Mouse (Mus musculus) left cerebral cortex, adult 18-20 months (tissue): ENCODE data around the gene Rin3. TPM values are rescaled to one million over a fixed set of nuclear protein-coding genes. Genes with fewer than 3 reads are reported as not detected.

Source experiments
- DNase-seq, 2 experiments: peaks; one replicate each; pipeline ENCODE4 v3.0.0; 2021 to 2022; ENCODE audit warnings: low spot score in 2 of 2, mixed read lengths in 1 of 2
- total RNA-seq, 2 experiments: library from RNA; stranded (reverse); gene quantifications; 2 replicates each; pipeline ENCODE4 v1.2.3; 2021

Rin3 gene
- total RNA-seq, 2 experiments from 2014 or later, result 3.5 to 4.2 TPM

- no peak for DNase-seq
Observed at GRCm38 (mm10) chr12:102301585-102301984, 18.7 kb downstream of the Rin3 start.

DNA sequence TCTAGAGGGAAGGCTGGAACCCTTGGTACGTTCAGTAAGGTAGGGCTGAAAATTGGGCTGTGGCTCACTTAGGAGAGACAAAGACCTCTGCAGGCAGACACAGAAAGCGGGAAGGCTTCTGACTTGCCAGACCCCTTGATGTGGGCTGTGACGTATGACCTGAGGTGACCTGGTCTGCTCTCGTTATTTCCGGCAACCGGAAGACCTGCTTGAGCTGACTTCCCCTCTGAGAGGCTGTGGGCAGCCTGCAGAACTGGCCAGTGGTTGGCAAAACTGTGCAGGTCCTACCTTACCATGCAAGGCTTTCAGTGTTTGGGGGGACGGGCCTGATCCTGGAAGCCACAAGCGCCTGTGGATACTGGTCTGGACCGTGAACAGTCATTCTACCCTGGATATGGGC lies 19.5 kb downstream of the Rin3 start:
- no peak for DNase-seq

- no peak for DNase-seq
Observed at GRCm38 (mm10) chr12:102302831-102303351, 20.0 kb downstream of the Rin3 start.

DNA sequence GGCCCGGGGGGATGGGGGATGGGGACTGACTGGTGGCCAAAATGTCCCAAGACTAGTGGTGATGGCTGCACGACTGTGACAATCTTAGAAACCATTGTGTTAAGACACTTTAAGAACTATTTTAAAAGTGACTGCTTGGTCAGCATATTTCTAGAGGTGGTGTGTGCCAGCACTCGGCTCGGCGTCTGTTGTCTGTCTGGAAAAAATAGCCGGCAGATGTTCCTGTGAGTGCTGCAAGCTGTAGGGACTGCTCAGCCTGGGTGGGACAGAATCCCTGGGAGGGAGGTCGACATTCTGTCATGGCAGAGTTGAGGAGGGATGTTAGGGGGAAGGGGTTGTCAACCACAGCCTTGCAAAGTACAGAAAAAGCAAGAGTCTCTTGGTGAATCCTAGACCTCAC lies 21.0 kb downstream of the Rin3 start:
- DNase-seq, result peak; percentile 26 to 40

GRCm38 (mm10) chr12:102305069-102305836 lies 22.4 kb downstream of the Rin3 start:
- DNase-seq, result no peak

DNA sequence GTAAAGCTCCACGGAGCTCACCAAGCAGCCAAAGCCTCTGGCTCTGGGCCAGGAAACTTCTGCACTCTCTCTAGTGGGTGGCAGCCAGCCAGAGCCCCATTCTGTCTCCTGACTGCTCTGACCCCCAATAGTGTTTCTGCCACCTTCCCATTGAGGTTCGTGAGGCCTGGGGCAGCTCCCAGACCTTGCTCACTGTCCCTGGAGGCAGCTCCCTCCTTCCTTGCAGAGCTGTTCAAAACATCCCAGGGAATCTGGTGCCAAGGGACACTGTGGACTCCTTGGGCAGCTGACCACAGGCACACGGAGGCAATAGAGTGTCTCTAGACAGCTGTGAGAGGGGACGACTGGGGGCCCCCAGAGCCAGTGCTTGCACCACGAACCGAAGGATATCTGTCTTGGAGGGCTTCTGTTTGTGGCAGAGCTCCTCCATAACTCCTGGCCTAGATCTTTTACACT lies 25.2 kb downstream of the Rin3 start:
- peak in 1 of 2 experiments; percentile 33 for DNase-seq

GRCm38 (mm10) chr12:102308457-102309011 lies 25.7 kb downstream of the Rin3 start:
- peak; percentile 65 to 77 for DNase-seq

DNA sequence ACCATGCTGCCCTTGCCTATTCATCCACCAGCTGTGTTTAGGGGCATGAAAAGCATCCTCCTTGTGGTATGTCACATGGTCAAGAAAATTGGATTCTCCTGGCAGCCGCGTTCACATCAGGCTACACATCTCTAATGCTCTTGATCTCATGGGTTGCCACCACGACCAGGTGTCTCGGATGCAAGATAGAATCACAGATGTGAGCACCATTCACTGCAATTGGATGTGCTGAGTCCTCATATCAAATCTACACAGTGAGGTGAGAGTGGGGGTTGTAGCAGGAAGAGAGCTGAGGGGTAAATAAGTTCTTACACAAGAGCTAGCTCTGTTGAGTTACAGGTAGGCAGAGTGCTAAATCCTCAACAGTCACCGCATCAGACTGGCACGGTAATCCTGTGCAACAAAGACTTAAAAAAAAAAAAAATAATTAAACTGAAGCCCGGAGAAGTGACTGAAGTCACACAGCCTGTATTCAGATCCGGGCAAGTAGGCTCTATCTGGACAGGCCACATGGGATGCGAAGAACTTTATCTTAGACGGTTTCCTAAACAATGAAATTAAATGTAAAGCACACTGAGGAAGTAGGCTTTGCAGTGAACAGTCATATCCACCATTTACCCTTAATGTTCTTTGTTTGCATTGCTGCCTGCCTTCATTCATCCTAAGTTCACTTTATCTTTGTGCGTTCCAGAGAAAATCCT lies 26.4 kb downstream of the Rin3 start:
- no peak for DNase-seq

DNA sequence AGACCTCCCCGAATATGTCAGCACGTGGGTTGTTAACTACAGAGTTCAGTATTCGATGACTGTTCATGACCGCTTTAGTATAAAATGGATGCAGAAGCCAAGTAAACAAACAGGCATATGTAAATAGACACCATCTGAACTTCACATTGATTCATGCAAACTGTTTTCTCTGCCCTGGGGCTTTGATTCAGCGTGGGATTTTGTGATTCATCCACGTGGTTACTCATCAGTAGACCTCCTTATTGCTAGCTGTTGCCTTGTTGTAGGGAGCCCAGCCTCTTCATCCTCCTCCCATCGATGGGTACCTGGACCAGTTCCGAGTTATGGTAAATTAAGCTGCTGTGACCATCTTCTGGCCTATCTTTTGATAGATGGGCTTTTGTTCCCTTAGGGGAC lies 26.9 kb downstream of the Rin3 start:
- DNase-seq, result no peak

- no peak for DNase-seq
Observed at GRCm38 (mm10) chr12:102310261-102310660, 27.4 kb downstream of the Rin3 start.

DNA sequence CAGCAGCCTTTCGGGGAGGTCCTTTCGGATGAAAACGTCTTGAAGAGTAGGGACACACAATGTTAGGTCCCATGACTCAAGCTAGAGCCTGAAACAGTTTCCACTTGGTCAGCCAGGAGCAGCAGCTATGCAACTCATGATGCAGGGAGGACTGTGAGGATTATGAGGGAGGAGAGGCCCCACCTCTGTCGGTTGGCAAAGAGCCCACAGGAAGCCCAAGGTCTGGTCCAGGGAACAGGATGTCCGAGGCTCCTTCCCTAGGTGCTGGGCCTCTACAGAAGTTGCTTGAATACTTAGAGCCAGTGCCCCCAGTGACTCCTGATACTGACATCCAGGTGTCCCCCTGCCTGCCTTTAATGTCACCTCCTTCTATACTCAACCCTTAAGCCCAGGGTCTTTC lies 28.6 kb downstream of the Rin3 start:
- no peak for DNase-seq

GRCm38 (mm10) chr12:102319150-102319549 lies 36.3 kb downstream of the Rin3 start:
- no peak for DNase-seq

DNA sequence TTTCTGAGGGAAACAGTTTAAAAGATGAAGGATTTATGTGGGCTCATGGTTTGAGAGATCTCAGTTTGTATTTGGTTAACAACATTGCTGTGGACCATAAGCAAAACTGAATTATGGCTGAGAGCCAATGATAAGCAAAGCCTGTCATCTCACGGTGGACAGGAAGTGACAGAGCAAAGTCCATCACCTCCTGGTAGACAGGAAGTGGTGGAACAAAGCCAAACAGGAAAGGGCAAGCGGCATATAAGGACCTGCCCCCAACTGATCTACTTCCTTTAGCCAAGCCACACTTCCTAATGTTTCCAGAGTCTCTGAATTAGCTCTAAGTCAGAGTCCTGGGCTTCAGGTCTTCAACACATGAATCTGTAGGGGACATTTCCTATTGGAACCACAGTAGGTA lies 37.1 kb downstream of the Rin3 start:
- no peak for DNase-seq

GRCm38 (mm10) chr12:102320322-102320721 lies 37.5 kb downstream of the Rin3 start:
- no peak for DNase-seq

DNA sequence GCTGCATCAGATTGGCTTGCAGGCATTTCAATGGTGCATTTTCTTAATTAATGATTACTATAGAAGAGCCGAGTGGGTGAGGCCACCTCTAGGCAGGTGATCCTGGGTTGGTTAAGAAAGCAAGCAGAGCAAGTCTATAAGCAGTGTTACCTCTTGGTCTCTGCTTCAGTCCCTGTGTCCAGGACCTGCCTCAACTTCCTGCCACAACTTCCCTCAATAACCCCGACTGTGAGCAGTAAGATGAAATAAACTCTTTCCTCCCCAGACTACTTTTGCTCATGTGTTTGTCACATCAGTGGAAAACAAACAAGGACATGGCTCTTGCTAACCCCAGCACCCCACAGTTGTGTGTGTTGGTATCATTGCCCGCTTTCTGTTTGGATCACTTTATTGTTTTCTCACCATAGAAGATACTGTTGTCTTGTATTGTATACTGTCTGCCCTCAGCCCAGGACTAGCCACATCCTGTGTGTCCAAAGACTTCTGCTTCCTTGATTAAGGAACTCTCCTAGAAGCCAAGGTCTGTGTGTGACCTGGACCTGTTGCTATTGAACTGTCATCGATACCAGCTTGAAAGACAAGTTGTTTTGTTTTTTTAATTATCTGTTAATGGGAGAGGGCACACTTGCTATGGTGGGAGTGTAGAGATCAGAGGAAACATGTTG lies 38.3 kb downstream of the Rin3 start:
- DNase-seq, result no peak

DNA sequence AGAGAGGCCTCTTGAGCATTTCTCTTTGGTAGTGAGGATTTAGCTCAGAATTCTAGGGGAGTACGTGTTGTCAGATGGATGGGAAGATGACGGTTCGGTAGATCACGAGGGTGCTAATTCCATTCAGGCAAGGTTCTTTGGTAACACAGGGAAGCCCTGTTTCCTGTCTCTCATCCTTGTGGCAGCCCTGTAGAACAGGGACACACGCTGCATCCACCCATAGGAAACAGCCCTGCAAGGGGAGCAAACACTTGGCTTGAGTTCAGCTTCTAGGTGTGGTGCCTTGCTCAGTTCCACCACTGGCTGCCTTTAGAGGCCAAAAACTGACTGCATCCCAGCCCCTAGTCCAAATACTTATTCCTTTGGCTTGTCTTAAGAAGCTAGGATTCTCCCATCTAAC lies 39.0 kb downstream of the Rin3 start:
- no peak for DNase-seq

DNA sequence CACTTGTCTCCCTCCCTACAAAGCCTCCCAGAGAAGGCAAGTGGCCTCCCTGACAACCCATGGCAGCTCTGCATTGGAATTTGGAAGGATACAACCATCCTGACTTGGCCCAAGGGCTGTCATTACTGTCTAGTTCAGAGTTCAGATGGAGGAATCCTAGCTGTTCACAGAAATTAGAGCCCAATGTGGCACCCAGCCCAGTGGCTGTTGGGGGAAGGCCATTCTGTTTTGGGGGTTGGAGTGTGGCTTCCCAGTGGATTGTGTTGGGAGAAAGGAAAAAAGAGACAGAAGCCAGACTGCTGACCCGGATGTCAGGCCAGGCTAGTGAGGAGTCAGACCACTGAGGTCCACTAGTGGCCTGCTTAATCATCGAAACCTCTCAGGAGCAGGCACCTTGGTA lies 40.5 kb downstream of the Rin3 start:
- DNase-seq, result no peak

DNA sequence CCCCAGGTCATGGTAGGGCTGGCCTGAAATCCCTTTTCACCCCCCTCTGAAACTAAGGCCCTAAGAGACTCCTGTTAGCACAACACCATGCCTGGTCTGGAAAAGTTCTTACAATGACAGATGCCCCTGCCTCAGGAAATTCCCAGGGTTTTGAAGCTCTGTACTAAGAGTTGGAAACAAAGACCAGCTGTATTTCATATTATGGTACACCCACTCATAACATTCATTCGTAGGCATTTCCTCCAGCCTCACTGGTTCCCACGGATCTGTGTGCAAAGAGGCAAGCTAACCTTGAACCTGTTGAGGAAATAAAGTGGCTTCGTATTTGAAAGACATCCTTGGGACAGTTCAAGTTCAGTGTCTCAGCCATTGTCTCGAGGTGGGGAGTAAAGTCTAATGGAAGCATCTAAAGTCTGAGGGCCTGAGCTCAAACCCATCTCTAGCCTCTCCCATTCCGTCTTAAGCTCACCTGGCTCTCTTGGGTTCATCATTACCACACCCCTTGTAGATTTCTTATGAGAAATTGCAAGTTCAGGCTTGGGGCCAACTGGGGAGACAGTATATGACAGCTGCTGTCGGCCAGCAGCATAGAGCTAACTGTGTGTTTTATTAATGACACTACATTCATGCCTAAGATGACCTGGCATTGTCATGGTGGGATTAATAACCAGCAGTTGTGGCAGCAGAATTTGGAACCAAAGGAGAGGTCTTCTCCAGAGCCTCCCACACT lies 41.5 kb downstream of the Rin3 start:
- DNase-seq, result no peak

DNA sequence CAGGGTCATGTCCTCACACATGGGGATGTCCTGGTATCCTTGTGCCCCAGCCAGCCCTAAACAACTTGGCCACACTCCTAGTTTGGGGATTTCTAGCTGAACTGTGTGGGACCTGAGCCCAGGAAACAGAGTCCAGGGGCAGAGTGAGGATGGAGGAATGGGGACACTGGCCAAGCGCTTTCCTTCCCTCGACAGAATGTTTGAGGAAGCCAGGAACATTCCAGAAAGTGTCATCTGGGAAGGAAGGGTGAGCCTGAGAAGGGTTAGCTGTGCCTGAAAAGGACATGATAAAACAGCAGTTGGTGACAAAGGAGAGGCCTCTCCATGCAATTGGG lies 42.0 kb downstream of the Rin3 start:
- no peak for DNase-seq

GRCm38 (mm10) chr12:102326753-102327340 lies 44.0 kb downstream of the Rin3 start:
- no peak for DNase-seq

DNA sequence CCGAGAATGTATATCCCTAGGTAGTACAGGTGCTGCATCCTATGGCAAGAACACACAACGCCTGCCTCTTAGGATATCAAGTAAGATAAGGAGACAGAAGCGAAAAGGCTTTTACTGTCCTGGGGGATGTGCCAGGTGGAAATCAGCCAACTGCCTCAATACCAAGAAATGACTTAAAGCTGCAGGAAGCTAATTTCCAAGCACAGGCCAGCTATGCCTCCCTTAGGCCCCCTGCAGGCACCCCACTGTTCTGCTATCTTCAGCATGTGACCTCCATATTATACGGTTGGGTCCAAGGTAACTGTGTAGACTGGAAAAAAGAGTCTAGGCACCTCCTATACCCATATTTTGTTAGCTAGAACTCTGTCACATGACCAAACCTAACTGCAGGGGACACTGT lies 44.7 kb downstream of the Rin3 start:
- DNase-seq, result no peak
